Mouse (Mus musculus): ENCODE measurements at regions not wholly inside any gene's neighbourhood (a gene's known extent, or its start where the extent isn't known, plus 50 kb on each side); places are given as distances from the start of the nearest gene placed in this dataset.

- no peak for TF ChIP-seq TAL1 (IDR thresholded peaks at IDR 0.05; ENCODE audit: low read length)
- no peak for TF ChIP-seq GATA1 (IDR thresholded peaks at IDR 0.05; ENCODE audit: low read length)
Measured at GRCm38 (mm10) chr13:44484582-44485329, 244.5 kb upstream of the Jarid2 start.

All from erythroblast, embryonic 14.5 days (primary cell).